Mouse (Mus musculus) myocyte (in vitro differentiated cells): Measurements from ENCODE around the gene Rbpjl.

Experiments used
- E2F4 ChIP-seq: IDR thresholded peaks from one replicate; pipeline ENCODE4 v1.6.1; 2011; ENCODE audit warnings: mild to moderate bottlenecking, control low read depth, moderate library complexity; ENCODE audit not compliant: insufficient read depth
- MAX ChIP-seq: IDR thresholded peaks from one replicate; pipeline ENCODE4 v1.6.1; 2011; ENCODE audit warnings: low read depth, mild to moderate bottlenecking, control low read depth
- POLR2A ChIP-seq: IDR thresholded peaks from one replicate; pipeline ENCODE4 v1.6.1; 2011; ENCODE audit warnings: low read depth, mild to moderate bottlenecking, control low read depth, moderate library complexity; ENCODE audit not compliant: insufficient read length
- POLR2AphosphoS2 ChIP-seq: IDR thresholded peaks from one replicate; pipeline ENCODE4 v1.6.1; 2011; ENCODE audit warnings: low read depth, control low read depth; ENCODE audit not compliant: insufficient read length
- SRF ChIP-seq: IDR thresholded peaks from one replicate; pipeline ENCODE4 v1.6.1; 2011; ENCODE audit warnings: low read depth; ENCODE audit not compliant: control insufficient read depth, insufficient read length
- USF1 ChIP-seq: IDR thresholded peaks from one replicate; pipeline ENCODE4 v1.6.1; 2011; ENCODE audit warnings: low read depth, mild to moderate bottlenecking, control low read depth, moderate library complexity

DNA sequence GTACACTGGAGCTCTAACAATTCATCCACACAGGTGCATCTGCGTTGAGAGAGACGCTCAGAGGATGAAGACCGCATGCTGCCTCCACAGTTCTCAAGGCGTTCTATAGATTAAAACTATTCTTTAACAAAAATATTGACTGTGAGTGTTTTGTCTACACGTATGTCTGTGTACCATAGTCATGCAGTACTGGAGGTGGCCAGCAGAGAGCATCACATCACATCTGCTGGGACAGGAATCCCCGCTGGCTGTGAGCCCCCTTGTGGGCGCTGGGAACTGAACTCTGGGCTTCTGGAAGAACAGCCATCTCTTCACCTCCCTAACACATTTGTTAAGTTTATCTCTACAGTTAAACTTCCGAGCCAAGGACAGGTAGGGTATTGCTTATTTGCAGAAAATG, 21.2 kb upstream of the Rbpjl start:
- no peak for TF ChIP-seq MAX
- no peak for TF ChIP-seq POLR2A
- TF ChIP-seq USF1: no peak
- TF ChIP-seq E2F4: no peak
- no peak for TF ChIP-seq SRF
- no peak for TF ChIP-seq POLR2AphosphoS2
